Mouse (Mus musculus) duodenum, adult 2 months (tissue): ENCODE data around the gene Ubac1. TPM values are rescaled to one million over a fixed set of nuclear protein-coding genes. Genes with fewer than 3 reads are reported as not detected.

Experiments used
- polyA plus RNA-seq: library from polyadenylated mRNA; depleted of rRNA; stranded (reverse); fragments of >200 nt; gene quantifications from 2 replicates; pipeline ENCODE4 v1.2.3, GENCODE M21; 2012; ENCODE audit warnings: low replicate concordance; rRNA removed

The Ubac1 gene
- polyA plus RNA-seq, result 41.3 and 59.4 TPM in 2 replicates

GRCm38 (mm10) chr2:26021561-26022257, at the start of gene Ubac1:
Gene Ubac1, minus strand, starts transcription at chr2:26021747.

GRCm38 (mm10) chr2:25983159-25983907, 38.2 kb downstream of the Ubac1 start, which contains the start of gene Camsap1:
Gene Camsap1, minus strand, starts transcription at chr2:25983282.

Other genes starting within 250 kb of the Ubac1 start
- gene Lcn11, start 244.7 kb downstream of the Ubac1 start, polyA plus RNA-seq, result not detected in 2 replicates
- gene Gm13539, start 239.5 kb downstream of the Ubac1 start, polyA plus RNA-seq, result not detected in 2 replicates
- gene Glt6d1, start 205.9 kb downstream of the Ubac1 start, polyA plus RNA-seq, result not detected in 2 replicates
- gene Lcn9, start 198.6 kb downstream of the Ubac1 start, polyA plus RNA-seq, result not detected in 2 replicates
- not detected in 2 replicates for gene Sohlh1, start 174.5 kb downstream of the Ubac1 start, polyA plus RNA-seq
- gene Kcnt1, start 158.0 kb downstream of the Ubac1 start, polyA plus RNA-seq, result 2.1 and 2.4 TPM in 2 replicates
- gene Camsap1, start 38.5 kb downstream of the Ubac1 start, polyA plus RNA-seq, result 1.7 and 2.2 TPM in 2 replicates
- gene Nacc2, start 101.5 kb upstream of the Ubac1 start, polyA plus RNA-seq, result 35.6 and 37.9 TPM in 2 replicates
- 0.05 TPM in 1 of 2 replicates, not detected in the other for gene Lhx3, start 186.5 kb upstream of the Ubac1 start, polyA plus RNA-seq
- 8.1 and 9.7 TPM in 2 replicates for gene Qsox2, start 215.8 kb upstream of the Ubac1 start, polyA plus RNA-seq